Mouse (Mus musculus) limb, embryonic 13.5 days (tissue): ENCODE data around the gene Fras1. TPM values are rescaled to one million over a fixed set of nuclear protein-coding genes. Genes with fewer than 3 reads are reported as not detected.

Experiments
- ATAC-seq: fragments of 200-750 bp; cut with Nextera tagmentation; 2 replicates; pipeline ENCODE4 v1.8.0; 2017; ENCODE audit warnings: low read depth, moderate number of reproducible peaks, moderate TSS enrichment; ENCODE audit not compliant: low FRiP score
- H3K27ac ChIP-seq: fragments of 300-500 bp; sonication (generic); 2 replicates; pipeline ENCODE4 v1.5.1; 2015; ENCODE audit warnings: inconsistent platforms, mild to moderate bottlenecking, moderate library complexity
- H3K27me3 ChIP-seq: fragments of 300-500 bp; sonication (generic); 2 replicates; pipeline ENCODE4 v1.6.1; 2015; ENCODE audit warnings: mild to moderate bottlenecking, inconsistent platforms
- H3K36me3 ChIP-seq: fragments of 300-500 bp; sonication (generic); 2 replicates; pipeline ENCODE4 v1.6.1; 2015; ENCODE audit warnings: inconsistent platforms, mild to moderate bottlenecking, moderate library complexity
- H3K4me1 ChIP-seq: fragments of 300-500 bp; sonication (generic); 2 replicates; pipeline ENCODE4 v1.6.1; 2015; ENCODE audit warnings: inconsistent platforms
- H3K4me2 ChIP-seq: fragments of 300-500 bp; sonication (generic); replicated peaks from 2 replicates; pipeline ENCODE4 v1.6.1; 2015; ENCODE audit warnings: inconsistent platforms, mild to moderate bottlenecking, moderate library complexity
- H3K4me3 ChIP-seq: fragments of 300-500 bp; sonication (generic); 2 replicates; pipeline ENCODE4 v1.5.1; 2015; ENCODE audit warnings: moderate library complexity, mild to moderate bottlenecking, inconsistent platforms
- H3K9ac ChIP-seq: fragments of 300-500 bp; sonication (generic); 2 replicates; pipeline ENCODE4 v1.6.1; 2015; ENCODE audit warnings: mild to moderate bottlenecking, inconsistent platforms
- H3K9me3 ChIP-seq: fragments of 300-500 bp; sonication (generic); 2 replicates; pipeline ENCODE4 v1.6.1; 2016; ENCODE audit warnings: inconsistent platforms
- WGBS: fragments of 180-500 bp; shearing (Covaris S2); methylation state at CpG from one replicate; pipeline ENCODE4 v1.1.7; 2015; 5-methylcytosine and 5-hydroxymethylcytosine counted together
- polyA plus RNA-seq: library from polyadenylated mRNA; unstranded; fragments of >200 nt; fragmentation: Nextera tagmentation; extraction: Ambion mirVana; gene quantifications from 2 replicates; pipeline ENCODE4 v1.2.1, GENCODE M21; 2015

Gene Fras1
- polyA plus RNA-seq, 1 experiment from 2014 or later, result 21.8 TPM

- Histone ChIP-seq H3K9me3 (no peaks in the 10 kb centered on the region), H3K4me3 (no peak overlapping the region), H3K27me3 (no peaks in the 10 kb centered on the region), H3K36me3 (no peaks in the 10 kb centered on the region), H3K27ac (no peak overlapping the region), H3K9ac (no peak overlapping the region), H3K4me2 (no peak overlapping the region), H3K4me1 (no peaks in the 10 kb centered on the region; the same call in 1 of the 2 replicates)
- 56% methylated on average over 4 of the region's 4 CpGs for WGBS
- ATAC-seq, result no peak
Observed at GRCm38 (mm10) chr5:96457436-96457958, 83.7 kb downstream of the Fras1 start.

- Histone ChIP-seq H3K4me3 (no peak overlapping the region), H3K9ac (no peak overlapping the region)
- 70% methylated on average over 4 of the region's 4 CpGs for WGBS
Observed at GRCm38 (mm10) chr5:96459605-96460004, 85.8 kb downstream of the Fras1 start.

GRCm38 (mm10) chr5:96462197-96462596 lies 88.4 kb downstream of the Fras1 start:
- ATAC-seq, result no peak
- H3K9me3 ChIP-seq, result no peaks in the 10 kb centered on the region
- no peak overlapping the region for H3K4me3 ChIP-seq
- H3K4me1 ChIP-seq, result peaks cover 8% of the 10 kb centered on the region; the same call in 1 of the 2 replicates
- H3K9ac ChIP-seq, result no peak overlapping the region
- no peak overlapping the region for H3K27ac ChIP-seq
- H3K27me3 ChIP-seq, result no peaks in the 10 kb centered on the region
- WGBS, result 98% methylated on average over 2 of the region's 2 CpGs
- H3K36me3 ChIP-seq, result no peaks in the 10 kb centered on the region
- no peak overlapping the region for H3K4me2 ChIP-seq

More at GRCm38 (mm10) chr5:96459605-96460004, 85.8 kb downstream of the Fras1 start:
- no peaks in the 10 kb centered on the region for H3K27me3 ChIP-seq
- H3K4me1 ChIP-seq, result peaks cover 5% of the 10 kb centered on the region; the same call in 1 of the 2 replicates
- no peak for ATAC-seq
- no peak overlapping the region for H3K27ac ChIP-seq
- H3K9me3 ChIP-seq, result no peaks in the 10 kb centered on the region
- H3K4me2 ChIP-seq, result no peak overlapping the region
- no peaks in the 10 kb centered on the region for H3K36me3 ChIP-seq

- Histone ChIP-seq H3K4me1 (0 out of 2 replicates have a peak, but pooled peaks cover 8% of the 10 kb centered on the region), H3K27ac (no peak overlapping the region), H3K9ac (no peak overlapping the region), H3K4me3 (no peak overlapping the region), H3K27me3 (no peaks in the 10 kb centered on the region), H3K36me3 (no peaks in the 10 kb centered on the region), H3K4me2 (no peak overlapping the region), H3K9me3 (no peaks in the 10 kb centered on the region)
- WGBS, result 32% methylated on average over 7 of the region's 7 CpGs
- ATAC-seq, result no peak
Observed at GRCm38 (mm10) chr5:96466461-96466860, 92.7 kb downstream of the Fras1 start.

GRCm38 (mm10) chr5:96471995-96472394 lies 98.2 kb downstream of the Fras1 start:
- ATAC-seq, result no peak
- no peak overlapping the region for H3K27ac ChIP-seq
- H3K4me2 ChIP-seq, result no peak overlapping the region
- H3K27me3 ChIP-seq, result no peaks in the 10 kb centered on the region
- H3K9ac ChIP-seq, result no peak overlapping the region
- H3K4me1 ChIP-seq, result no peaks in the 10 kb centered on the region
- no peaks in the 10 kb centered on the region for H3K9me3 ChIP-seq
- no peaks in the 10 kb centered on the region for H3K36me3 ChIP-seq
- H3K4me3 ChIP-seq, result no peak overlapping the region
- 33% methylated on average over 3 of the region's 3 CpGs for WGBS

GRCm38 (mm10) chr5:96475488-96475887 lies 101.7 kb downstream of the Fras1 start:
- H3K4me3 ChIP-seq, result no peak overlapping the region
- H3K4me1 ChIP-seq, result no peaks in the 10 kb centered on the region
- H3K9me3 ChIP-seq, result no peaks in the 10 kb centered on the region
- H3K4me2 ChIP-seq, result no peak overlapping the region
- no peak overlapping the region for H3K9ac ChIP-seq
- no peaks in the 10 kb centered on the region for H3K27me3 ChIP-seq
- WGBS, result 83% methylated on average over 3 of the region's 3 CpGs
- ATAC-seq, result no peak
- H3K27ac ChIP-seq, result no peak overlapping the region
- no peaks in the 10 kb centered on the region for H3K36me3 ChIP-seq

GRCm38 (mm10) chr5:96479003-96479402 lies 105.2 kb downstream of the Fras1 start:
- ATAC-seq, result no peak
- Histone ChIP-seq H3K4me3 (no peak overlapping the region), H3K9ac (no peak overlapping the region), H3K27me3 (no peaks in the 10 kb centered on the region), H3K4me1 (no peaks in the 10 kb centered on the region), H3K36me3 (no peaks in the 10 kb centered on the region), H3K27ac (no peak overlapping the region), H3K9me3 (no peaks in the 10 kb centered on the region), H3K4me2 (no peak overlapping the region)

- Histone ChIP-seq H3K4me3 (no peak overlapping the region), H3K36me3 (no peaks in the 10 kb centered on the region), H3K4me2 (no peak overlapping the region), H3K4me1 (no peaks in the 10 kb centered on the region), H3K9ac (no peak overlapping the region), H3K9me3 (no peaks in the 10 kb centered on the region), H3K27ac (no peak overlapping the region), H3K27me3 (no peaks in the 10 kb centered on the region)
- WGBS, result 94% methylated on average over 2 of the region's 2 CpGs
- ATAC-seq, result no peak
Observed at GRCm38 (mm10) chr5:96481159-96481558, 107.4 kb downstream of the Fras1 start.

- Histone ChIP-seq H3K36me3 (no peaks in the 10 kb centered on the region), H3K27ac (no peak overlapping the region), H3K9ac (no peak overlapping the region), H3K27me3 (no peaks in the 10 kb centered on the region), H3K4me3 (no peak overlapping the region), H3K9me3 (no peaks in the 10 kb centered on the region), H3K4me1 (no peaks in the 10 kb centered on the region), H3K4me2 (no peak overlapping the region)
- WGBS, result 82% methylated on average over 4 of the region's 4 CpGs
- ATAC-seq, result no peak
Observed at GRCm38 (mm10) chr5:96482054-96482453, 108.3 kb downstream of the Fras1 start.

GRCm38 (mm10) chr5:96492497-96492896 lies 118.7 kb downstream of the Fras1 start:
- no peak overlapping the region for H3K27ac ChIP-seq
- ATAC-seq, result no peak
- H3K27me3 ChIP-seq, result no peaks in the 10 kb centered on the region
- no peaks in the 10 kb centered on the region for H3K9me3 ChIP-seq
- 74% methylated on average over 1 of the region's 1 CpGs for WGBS
- no peaks in the 10 kb centered on the region for H3K36me3 ChIP-seq
- H3K9ac ChIP-seq, result no peak overlapping the region
- H3K4me3 ChIP-seq, result no peak overlapping the region
- no peak overlapping the region for H3K4me2 ChIP-seq
- no peaks in the 10 kb centered on the region for H3K4me1 ChIP-seq

- Histone ChIP-seq H3K9me3 (no peaks in the 10 kb centered on the region), H3K9ac (no peak overlapping the region)
- no peak for ATAC-seq
Observed at GRCm38 (mm10) chr5:96494502-96495292, 120.9 kb downstream of the Fras1 start.

GRCm38 (mm10) chr5:96498083-96498482 lies 124.3 kb downstream of the Fras1 start:
- H3K9ac ChIP-seq, result no peak overlapping the region
- 47% methylated on average over 2 of the region's 2 CpGs for WGBS
- H3K4me3 ChIP-seq, result no peak overlapping the region
- no peaks in the 10 kb centered on the region for H3K9me3 ChIP-seq
- no peaks in the 10 kb centered on the region for H3K4me1 ChIP-seq
- H3K4me2 ChIP-seq, result no peak overlapping the region
- no peaks in the 10 kb centered on the region for H3K36me3 ChIP-seq
- ATAC-seq, result no peak
- H3K27ac ChIP-seq, result no peak overlapping the region
- H3K27me3 ChIP-seq, result no peaks in the 10 kb centered on the region

More at GRCm38 (mm10) chr5:96494502-96495292, 120.9 kb downstream of the Fras1 start:
- Histone ChIP-seq H3K4me1 (no peaks in the 10 kb centered on the region), H3K36me3 (no peaks in the 10 kb centered on the region), H3K4me3 (no peak overlapping the region), H3K27ac (no peak overlapping the region), H3K27me3 (no peaks in the 10 kb centered on the region), H3K4me2 (no peak overlapping the region)
- 89% methylated on average over 7 of the region's 7 CpGs for WGBS

GRCm38 (mm10) chr5:96501783-96502182 lies 128.0 kb downstream of the Fras1 start:
- Histone ChIP-seq H3K4me1 (no peaks in the 10 kb centered on the region), H3K36me3 (no peaks in the 10 kb centered on the region), H3K27me3 (no peaks in the 10 kb centered on the region), H3K27ac (no peak overlapping the region), H3K9ac (no peak overlapping the region), H3K4me2 (no peak overlapping the region), H3K9me3 (no peaks in the 10 kb centered on the region), H3K4me3 (no peak overlapping the region)
- WGBS, result 80% methylated on average over 4 of the region's 4 CpGs
- no peak for ATAC-seq
